Mouse (Mus musculus): ENCODE results near the gene Snhg11. TPM values are rescaled to one million over a fixed set of nuclear protein-coding genes. Genes with fewer than 3 reads are reported as not detected.

The Snhg11 gene
- total RNA-seq, 2 experiments from 2014 or later, result 386 to 903 TPM

DNA sequence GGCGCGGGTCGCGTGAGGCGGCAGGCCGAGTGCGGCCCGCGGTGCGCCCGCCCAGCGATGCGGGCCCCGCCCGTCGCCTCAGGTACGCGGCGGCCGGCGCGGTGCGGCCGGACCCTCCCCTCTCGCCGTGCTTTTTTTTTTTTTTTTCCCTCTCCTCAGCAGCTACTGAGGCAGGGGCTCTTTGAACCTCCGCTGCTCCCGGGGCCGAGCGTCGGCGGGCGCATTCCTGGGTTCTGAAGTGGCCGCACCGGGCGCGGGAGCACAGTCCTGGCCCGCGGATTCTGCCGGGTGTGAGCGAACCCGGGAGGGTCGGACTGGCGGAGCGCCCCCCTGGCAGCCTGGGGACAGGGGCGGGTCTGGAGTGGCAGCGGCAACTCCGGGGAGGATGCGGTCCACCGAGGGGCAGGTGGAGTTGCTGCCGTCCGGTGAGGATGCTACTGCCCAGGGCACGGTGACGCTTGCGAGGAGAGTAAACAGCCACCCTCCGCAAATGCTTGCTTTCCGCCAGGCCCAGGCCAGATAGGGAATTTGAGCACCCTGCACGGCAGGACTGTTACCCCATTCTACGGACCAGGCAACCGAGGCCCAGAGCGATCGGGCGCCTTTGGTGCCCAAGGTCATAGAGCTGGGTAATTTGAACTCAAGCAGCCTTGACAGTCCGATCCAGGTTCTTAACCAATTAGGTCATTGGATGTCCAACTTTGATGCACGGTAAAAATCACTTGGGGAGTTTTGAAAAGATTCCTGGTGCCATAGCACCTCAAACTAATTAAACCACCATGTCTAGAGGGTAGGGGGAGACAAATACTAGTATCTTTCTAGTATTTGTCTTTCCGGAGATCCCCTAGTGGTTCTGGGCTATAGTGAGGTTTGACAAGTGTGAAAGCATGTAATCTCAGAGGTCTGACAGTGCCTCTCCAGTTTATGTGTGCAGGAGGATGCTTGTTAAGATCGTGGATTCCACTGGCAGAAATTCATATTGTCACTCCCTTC, 34.9 kb downstream of the Snhg11 start:
- intact Hi-C loops (cut with DNase I), result no loop called here

DNA sequence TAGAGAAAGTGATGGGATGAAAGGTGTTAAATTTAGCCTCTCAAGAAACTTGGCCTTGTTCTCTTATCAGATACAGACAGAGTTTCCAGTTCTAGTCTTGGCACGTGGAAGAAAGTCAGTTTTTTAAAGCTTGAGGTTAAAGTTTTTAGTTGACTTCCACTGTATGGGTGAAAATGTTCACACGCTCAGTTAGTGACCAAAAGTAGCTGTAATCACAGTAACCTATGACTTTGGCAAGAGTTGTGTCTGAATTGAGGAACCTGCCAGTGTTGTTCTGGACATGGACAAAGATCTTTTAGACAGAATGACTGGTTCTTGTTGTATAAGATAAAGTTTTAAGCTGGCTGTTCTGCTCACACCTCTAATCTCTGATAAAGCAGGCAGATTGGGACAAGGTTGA, 37.8 kb downstream of the Snhg11 start:
- intact Hi-C loops (cut with DNase I), result no loop called here
- no peak for DNase-seq (ENCODE audit: low spot score in 2 of 2)

More for the DNA sequence above, 34.9 kb downstream of the Snhg11 start:
- peak in 1 of 2 experiments; percentile 39 for DNase-seq (ENCODE audit: low spot score in 2 of 2)

DNA sequence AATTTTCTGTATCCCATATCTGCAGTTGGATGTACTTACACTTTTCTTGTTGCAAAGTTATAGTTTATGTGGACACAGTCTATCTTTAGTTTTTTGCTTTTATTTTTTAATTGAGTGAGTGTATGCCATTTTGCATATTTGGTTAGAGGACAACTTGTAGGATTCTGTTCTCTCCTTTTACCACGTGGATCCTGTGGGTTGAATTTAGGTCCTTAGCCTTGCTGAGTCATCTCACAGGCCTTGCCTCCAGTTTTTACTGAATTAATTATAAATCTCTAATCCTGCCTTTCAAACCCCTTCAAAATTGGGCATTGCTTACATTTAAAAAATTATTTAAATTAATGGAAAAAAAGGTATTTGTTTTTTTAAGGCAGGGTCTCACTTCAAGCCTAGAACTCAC, 40.4 kb downstream of the Snhg11 start:
- no peak for DNase-seq (ENCODE audit: low spot score in 2 of 2)
- intact Hi-C loops (cut with DNase I), result no loop called here

DNA sequence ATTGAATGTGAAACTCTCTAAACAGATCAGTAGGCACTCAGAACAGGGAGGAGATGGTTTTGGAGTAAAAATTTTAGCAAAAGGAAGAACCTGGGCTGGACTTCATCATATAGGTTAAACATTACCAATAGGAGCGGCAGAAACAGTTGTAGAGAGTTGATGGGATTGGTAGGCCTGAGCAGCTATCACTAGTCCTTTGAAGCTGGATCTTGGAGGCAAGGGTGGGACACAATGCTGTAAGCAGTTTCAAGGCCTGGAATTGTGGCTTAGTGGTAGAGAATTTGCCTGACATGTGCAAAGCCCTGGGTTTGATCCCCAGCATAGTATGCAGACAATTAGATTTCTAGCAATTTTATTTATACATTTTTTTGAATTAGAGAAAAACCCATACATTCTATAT, 43.2 kb downstream of the Snhg11 start:
- DNase-seq (ENCODE audit: low spot score in 2 of 2), result no peak
- intact Hi-C loops (cut with DNase I), result no loop called here

Other genes starting within 250 kb of the Snhg11 start
- 10 to 100 TPM; 11.2 to 11.5 TPM for gene Tgm2, start 229.2 kb upstream of the Snhg11 start, total RNA-seq (2021)
- 1 to 10 TPM; 3.5 TPM for gene D630003M21Rik, start 146.4 kb upstream of the Snhg11 start, total RNA-seq (2021)
- gene Bpi, start 117.5 kb upstream of the Snhg11 start, total RNA-seq (2021), result not detected
- 1 to 10 TPM; 1.6 to 2.2 TPM for gene Lbp, start 69.1 kb upstream of the Snhg11 start, total RNA-seq (2021)
- 100 to 1,000 TPM; 107 to 109 TPM for gene Ralgapb, start 34.2 kb downstream of the Snhg11 start, total RNA-seq (2021)
- gene Adig, start 127.0 kb downstream of the Snhg11 start, total RNA-seq (2021), result not detected
- gene Arhgap40, start 137.2 kb downstream of the Snhg11 start, total RNA-seq (2021), result not detected
- gene Slc32a1, start 235.1 kb downstream of the Snhg11 start, total RNA-seq (2021), result 10 to 100 TPM; 95.4 to 97.9 TPM
- 10 to 100 TPM; 12.1 to 13.1 TPM for gene Actr5, start 249.2 kb downstream of the Snhg11 start, total RNA-seq (2021)